Mouse (Mus musculus) midbrain, postnatal 0 days (tissue): Measurements from ENCODE around the gene Ccdc188. TPM values are rescaled to one million over a fixed set of nuclear protein-coding genes. Genes with fewer than 3 reads are reported as not detected.

Experiments
- ATAC-seq: fragments of 200-750 bp; cut with Nextera tagmentation; 2 replicates; pipeline ENCODE4 v1.8.0; 2017; ENCODE audit warnings: moderate number of reproducible peaks, mild to moderate bottlenecking, moderate TSS enrichment, moderate library complexity; ENCODE audit not compliant: low FRiP score
- DNase-seq: peaks from one replicate; pipeline ENCODE4 v3.0.0-alpha.2; 2015; ENCODE audit warnings: low spot score
- H3K27ac ChIP-seq: fragments of 300-500 bp; sonication (generic); 2 replicates; pipeline ENCODE4 v1.5.1; 2014; ENCODE audit warnings: low read depth, mild to moderate bottlenecking, low read length, mixed read lengths
- H3K27me3 ChIP-seq: fragments of 300-500 bp; sonication (generic); 2 replicates; pipeline ENCODE4 v1.6.1; 2014; ENCODE audit warnings: low read length, control low read depth, mixed read lengths; ENCODE audit not compliant: insufficient read depth
- H3K36me3 ChIP-seq: fragments of 300-500 bp; sonication (generic); 2 replicates; pipeline ENCODE4 v1.6.1; 2014; ENCODE audit warnings: low read length, control low read depth, mixed read lengths; ENCODE audit not compliant: insufficient read depth
- H3K4me1 ChIP-seq: fragments of 300-500 bp; sonication (generic); 2 replicates; pipeline ENCODE4 v1.6.1; 2014; ENCODE audit warnings: mild to moderate bottlenecking, control low read depth, antibody characterized with exemption, low read length, mixed read lengths; ENCODE audit not compliant: insufficient read depth
- H3K4me2 ChIP-seq: fragments of 300-500 bp; sonication (generic); 2 replicates; pipeline ENCODE4 v1.6.1; 2014; ENCODE audit warnings: low read depth, mild to moderate bottlenecking, low read length, mixed read lengths; ENCODE audit not compliant: poor library complexity, severe bottlenecking
- H3K4me3 ChIP-seq: fragments of 300-500 bp; sonication (generic); 2 replicates; pipeline ENCODE4 v1.5.1; 2014; ENCODE audit warnings: low read depth, mild to moderate bottlenecking, low read length, moderate library complexity
- H3K9ac ChIP-seq: fragments of 300-500 bp; sonication (generic); replicated peaks from 2 replicates; pipeline ENCODE4 v1.6.1; 2014; ENCODE audit warnings: mild to moderate bottlenecking, low read length, moderate library complexity, mixed read lengths; ENCODE audit not compliant: poor library complexity, severe bottlenecking
- H3K9me3 ChIP-seq: fragments of 300-500 bp; sonication (generic); 2 replicates; pipeline ENCODE4 v1.6.1; 2016; ENCODE audit warnings: low read length, control low read depth
- CTCF ChIP-seq: IDR thresholded peaks from 2 replicates; pipeline ENCODE4 v1.5.1; 2016; ENCODE audit warnings: antibody characterized with exemption, mild to moderate bottlenecking
- WGBS: fragments of 180-500 bp; shearing (Covaris S2); extraction: QIAGEN DNeasy Blood & Tissue Kit; methylation state at CpG from one replicate; pipeline ENCODE4 v1.1.7; 2014; 5-methylcytosine and 5-hydroxymethylcytosine counted together
- polyA plus RNA-seq: library from polyadenylated mRNA; unstranded; fragments of >200 nt; fragmentation: Nextera tagmentation; extraction: Ambion mirVana; gene quantifications from 2 replicates; pipeline ENCODE4 v1.2.1, GENCODE M21; 2015
- total RNA-seq: library from RNA; depleted of rRNA; stranded (reverse); fragments of >200 nt; gene quantifications from 2 replicates; pipeline ENCODE4 v1.2.3, GENCODE M21; 2014

The Ccdc188 gene
- total and polyA plus RNA-seq, 2 experiments from 2014 or later, result not detected

- H3K4me2 ChIP-seq, result no peak overlapping the region
- H3K9ac ChIP-seq, result no peak overlapping the region; the same call in 1 of the 2 replicates
- H3K4me1 ChIP-seq, result peaks cover 8% of the 10 kb centered on the region
- H3K27ac ChIP-seq, result peak overlapping the region; percentile 43; the same call in 1 of the 2 replicates
- peaks cover 25% of the 10 kb centered on the region for H3K36me3 ChIP-seq
- H3K9me3 ChIP-seq, result no peaks in the 10 kb centered on the region
- TF ChIP-seq CTCF, result no peak
- WGBS, result 53% methylated on average over 8 of the region's 8 CpGs
- no peaks in the 10 kb centered on the region for H3K27me3 ChIP-seq
- 0 out of 2 replicates have a peak, but pooled peaks have one; percentile 42 for ATAC-seq
- peak; percentile 53 for DNase-seq
- H3K4me3 ChIP-seq, result no peak overlapping the region
Observed at GRCm38 (mm10) chr16:18220001-18220400, 2.3 kb downstream of the Ccdc188 start.

GRCm38 (mm10) chr16:18220856-18221542 is 3.3 kb downstream of the Ccdc188 start:
- H3K27me3 ChIP-seq, result no peaks in the 10 kb centered on the region
- H3K4me2 ChIP-seq, result no peak overlapping the region
- no peaks in the 10 kb centered on the region for H3K9me3 ChIP-seq
- 89% methylated on average over 6 of the region's 6 CpGs for WGBS
- H3K9ac ChIP-seq, result no peak overlapping the region
- H3K4me3 ChIP-seq, result no peak overlapping the region
- no peak for TF ChIP-seq CTCF
- no peak overlapping the region for H3K27ac ChIP-seq
- DNase-seq, result no peak
- peaks cover 35% of the 10 kb centered on the region for H3K36me3 ChIP-seq
- H3K4me1 ChIP-seq, result peaks cover 8% of the 10 kb centered on the region
- 0 out of 2 replicates have a peak, but pooled peaks have one; percentile 6 for ATAC-seq

GRCm38 (mm10) chr16:18221543-18221898 is 3.8 kb downstream of the Ccdc188 start:
- Histone ChIP-seq H3K9me3 (no peaks in the 10 kb centered on the region), H3K4me1 (peaks cover 8% of the 10 kb centered on the region), H3K4me3 (no peak overlapping the region), H3K27me3 (no peaks in the 10 kb centered on the region), H3K27ac (no peak overlapping the region), H3K4me2 (no peak overlapping the region), H3K9ac (no peak overlapping the region), H3K36me3 (peaks cover 40% of the 10 kb centered on the region)
- TF ChIP-seq CTCF, result peak; percentile 47
- no peak for ATAC-seq
- DNase-seq, result no peak
- 78% methylated on average over 11 of the region's 11 CpGs for WGBS

- H3K4me2 ChIP-seq, result no peak overlapping the region
- H3K9ac ChIP-seq, result no peak overlapping the region
- peaks cover 8% of the 10 kb centered on the region for H3K4me1 ChIP-seq
- no peak for ATAC-seq
- H3K27me3 ChIP-seq, result no peaks in the 10 kb centered on the region
- no peak for TF ChIP-seq CTCF
- no peak overlapping the region for H3K27ac ChIP-seq
- 81% methylated on average over 11 of the region's 11 CpGs for WGBS
- DNase-seq, result no peak
- H3K9me3 ChIP-seq, result no peaks in the 10 kb centered on the region
- peaks cover 46% of the 10 kb centered on the region for H3K36me3 ChIP-seq
- no peak overlapping the region for H3K4me3 ChIP-seq
Observed at GRCm38 (mm10) chr16:18222188-18222587, 4.5 kb downstream of the Ccdc188 start.

- ATAC-seq, result no peak
- H3K4me1 ChIP-seq, result peaks cover 4% of the 10 kb centered on the region; the same call in 1 of the 2 replicates
Observed at GRCm38 (mm10) chr16:18227187-18227586, 9.5 kb downstream of the Ccdc188 start.

GRCm38 (mm10) chr16:18227897-18228422 is 10.3 kb downstream of the Ccdc188 start:
- DNase-seq (no peak), ATAC-seq (no peak)
- Histone ChIP-seq H3K4me3 (no peak overlapping the region), H3K4me2 (no peak overlapping the region), H3K36me3 (peaks cover 50% of the 10 kb centered on the region), H3K9me3 (no peaks in the 10 kb centered on the region), H3K27me3 (no peaks in the 10 kb centered on the region), H3K9ac (no peak overlapping the region), H3K4me1 (peaks cover 4% of the 10 kb centered on the region; the same call in 1 of the 2 replicates), H3K27ac (no peak overlapping the region)
- no peak for TF ChIP-seq CTCF
- 94% methylated on average over 20 of the region's 20 CpGs for WGBS

More at GRCm38 (mm10) chr16:18227187-18227586, 9.5 kb downstream of the Ccdc188 start:
- Histone ChIP-seq H3K4me3 (no peak overlapping the region), H3K27ac (no peak overlapping the region), H3K27me3 (no peaks in the 10 kb centered on the region), H3K4me2 (no peak overlapping the region), H3K9ac (no peak overlapping the region), H3K9me3 (no peaks in the 10 kb centered on the region), H3K36me3 (peaks cover 56% of the 10 kb centered on the region)
- DNase-seq, result no peak
- WGBS, result 97% methylated on average over 13 of the region's 13 CpGs
- no peak for TF ChIP-seq CTCF
